Mouse (Mus musculus): ENCODE results near the gene Srrm1. TPM values are rescaled to one million over a fixed set of nuclear protein-coding genes. Genes with fewer than 3 reads are reported as not detected.

The Srrm1 gene
- polyA plus RNA-seq, 1 experiment from 2014 or later: 257 TPM

- H3K27ac ChIP-seq (replicated peaks): no peak overlapping the region
These were observed 39.9 kb downstream of the Srrm1 start for GRCm38 (mm10) chr4:135313111-135313691.

GRCm38 (mm10) chr4:135312706-135313105 is 40.4 kb downstream of the Srrm1 start:
- H3K4me3 ChIP-seq: no peak overlapping the region
- H3K4me1 ChIP-seq: no peaks in the 10 kb centered on the region
- H3K4me2 ChIP-seq (replicated peaks): no peak overlapping the region
- H3K36me3 ChIP-seq: peaks cover 29% of the 10 kb centered on the region
- no peak overlapping the region for H3K27ac ChIP-seq (replicated peaks)
- no peaks in the 10 kb centered on the region; the same call in 1 of the 2 replicates for H3K27me3 ChIP-seq
- 69% methylated on average over 4 of the region's 4 CpGs for WGBS
- H3K9ac ChIP-seq (replicated peaks): no peak overlapping the region
- H3K9me3 ChIP-seq: no peaks in the 10 kb centered on the region
- ATAC-seq (ENCODE audit: low FRiP score, low read depth): no peak

More at GRCm38 (mm10) chr4:135313111-135313691, 39.9 kb downstream of the Srrm1 start:
- no peak for ATAC-seq (ENCODE audit: low FRiP score, low read depth)
- Histone ChIP-seq H3K4me3 (no peak overlapping the region), H3K9ac (replicated peaks) (no peak overlapping the region), H3K27me3 (no peaks in the 10 kb centered on the region; the same call in 1 of the 2 replicates), H3K4me2 (replicated peaks) (no peak overlapping the region), H3K9me3 (no peaks in the 10 kb centered on the region), H3K36me3 (peaks cover 30% of the 10 kb centered on the region), H3K4me1 (no peaks in the 10 kb centered on the region)
- WGBS: 77% methylated on average over 17 of the region's 17 CpGs

DNA sequence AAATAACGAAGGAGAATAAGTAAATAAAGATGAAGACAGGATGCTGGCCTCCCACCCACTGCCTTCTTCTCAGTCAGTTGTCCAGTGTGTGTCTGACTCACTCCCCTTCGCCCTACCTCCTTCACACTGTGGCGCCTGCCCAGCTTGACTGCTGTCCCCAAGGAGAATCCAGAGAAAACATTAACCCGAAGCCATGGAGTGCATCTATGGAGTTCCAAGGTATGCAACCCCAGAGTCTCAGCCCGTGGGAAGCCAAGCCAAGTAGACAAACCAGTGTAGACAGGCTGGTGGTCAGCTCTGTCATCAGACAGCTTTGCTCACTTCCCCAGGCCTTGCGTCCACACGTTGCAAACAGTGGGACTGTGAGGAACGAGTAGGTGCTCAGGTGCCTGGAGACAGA is 42.8 kb downstream of the Srrm1 start:
- H3K4me1 ChIP-seq: peaks cover 7% of the 10 kb centered on the region
- no peak overlapping the region for H3K27ac ChIP-seq (replicated peaks)
- H3K36me3 ChIP-seq: peaks cover 12% of the 10 kb centered on the region
- no peak overlapping the region for H3K4me3 ChIP-seq
- WGBS: 89% methylated on average over 8 of the region's 8 CpGs
- no peaks in the 10 kb centered on the region for H3K9me3 ChIP-seq
- ATAC-seq (ENCODE audit: low FRiP score, low read depth): no peak
- no peaks in the 10 kb centered on the region; the same call in 1 of the 2 replicates for H3K27me3 ChIP-seq
- H3K9ac ChIP-seq (replicated peaks): no peak overlapping the region
- no peak overlapping the region for H3K4me2 ChIP-seq (replicated peaks)

DNA sequence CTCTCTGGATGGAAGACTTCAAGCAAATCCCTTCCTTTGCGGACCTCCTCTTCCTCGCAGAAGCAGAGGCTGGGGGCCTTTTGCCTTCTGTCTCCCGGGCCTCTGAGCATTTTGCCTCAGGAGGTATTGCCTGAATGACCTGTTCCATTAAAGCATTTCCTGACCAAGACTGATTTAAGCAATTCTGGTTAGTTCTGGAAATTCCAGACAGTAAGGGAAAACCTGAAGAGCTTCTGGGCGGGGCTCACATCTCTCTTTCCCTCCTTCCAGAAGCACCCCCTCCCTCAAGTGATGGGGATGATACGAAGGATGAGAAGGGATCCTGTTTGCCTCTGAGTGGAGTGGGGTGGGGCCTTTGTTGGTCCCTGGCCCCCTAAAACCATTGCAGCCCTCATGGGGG is 43.4 kb downstream of the Srrm1 start:
- Histone ChIP-seq H3K4me1 (peaks cover 7% of the 10 kb centered on the region), H3K9ac (replicated peaks) (no peak overlapping the region), H3K27ac (replicated peaks) (no peak overlapping the region), H3K9me3 (no peaks in the 10 kb centered on the region), H3K36me3 (peaks cover 5% of the 10 kb centered on the region; the same call in 1 of the 2 replicates), H3K4me3 (no peak overlapping the region), H3K4me2 (replicated peaks) (no peak overlapping the region), H3K27me3 (no peaks in the 10 kb centered on the region; the same call in 1 of the 2 replicates)
- ATAC-seq (ENCODE audit: low FRiP score, low read depth): no peak
- WGBS: 70% methylated on average over 5 of the region's 5 CpGs

DNA sequence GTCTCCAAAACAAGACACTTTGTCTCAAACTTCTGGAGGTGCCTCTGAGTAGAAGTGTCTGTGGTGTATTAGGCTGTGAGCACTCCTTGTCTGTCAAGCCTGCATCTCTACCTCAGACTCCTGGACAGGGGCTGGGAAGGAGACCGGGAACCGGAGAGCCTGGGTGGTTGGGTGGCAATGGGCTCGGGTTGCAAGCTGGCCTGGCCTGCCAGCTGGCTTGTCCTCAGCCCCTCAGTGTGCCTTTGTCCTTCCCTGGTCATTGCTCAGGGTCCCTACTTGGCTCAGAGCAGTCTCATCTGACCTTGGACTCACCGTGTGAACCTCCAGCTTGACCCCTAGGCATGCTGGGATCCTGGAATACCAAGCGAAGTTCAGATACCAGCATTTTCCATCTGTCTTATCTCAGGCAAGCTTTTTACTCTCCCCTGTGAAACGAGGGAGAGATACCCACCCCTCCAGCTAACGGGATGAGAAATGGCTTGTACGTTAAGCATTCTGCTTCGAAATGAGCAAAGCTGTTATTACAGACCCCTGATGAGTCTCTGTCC is 43.9 kb downstream of the Srrm1 start:
- 0 out of 2 replicates have a peak, but pooled peaks cover under 1% of the 10 kb centered on the region for H3K36me3 ChIP-seq
- H3K4me2 ChIP-seq (replicated peaks): no peak overlapping the region
- H3K9ac ChIP-seq (replicated peaks): no peak overlapping the region
- 65% methylated on average over 9 of the region's 9 CpGs for WGBS
- H3K27ac ChIP-seq (replicated peaks): no peak overlapping the region
- peaks cover 7% of the 10 kb centered on the region for H3K4me1 ChIP-seq
- H3K9me3 ChIP-seq: no peaks in the 10 kb centered on the region
- H3K4me3 ChIP-seq: no peak overlapping the region
- no peak for ATAC-seq (ENCODE audit: low FRiP score, low read depth)
- H3K27me3 ChIP-seq: no peaks in the 10 kb centered on the region; the same call in 1 of the 2 replicates

DNA sequence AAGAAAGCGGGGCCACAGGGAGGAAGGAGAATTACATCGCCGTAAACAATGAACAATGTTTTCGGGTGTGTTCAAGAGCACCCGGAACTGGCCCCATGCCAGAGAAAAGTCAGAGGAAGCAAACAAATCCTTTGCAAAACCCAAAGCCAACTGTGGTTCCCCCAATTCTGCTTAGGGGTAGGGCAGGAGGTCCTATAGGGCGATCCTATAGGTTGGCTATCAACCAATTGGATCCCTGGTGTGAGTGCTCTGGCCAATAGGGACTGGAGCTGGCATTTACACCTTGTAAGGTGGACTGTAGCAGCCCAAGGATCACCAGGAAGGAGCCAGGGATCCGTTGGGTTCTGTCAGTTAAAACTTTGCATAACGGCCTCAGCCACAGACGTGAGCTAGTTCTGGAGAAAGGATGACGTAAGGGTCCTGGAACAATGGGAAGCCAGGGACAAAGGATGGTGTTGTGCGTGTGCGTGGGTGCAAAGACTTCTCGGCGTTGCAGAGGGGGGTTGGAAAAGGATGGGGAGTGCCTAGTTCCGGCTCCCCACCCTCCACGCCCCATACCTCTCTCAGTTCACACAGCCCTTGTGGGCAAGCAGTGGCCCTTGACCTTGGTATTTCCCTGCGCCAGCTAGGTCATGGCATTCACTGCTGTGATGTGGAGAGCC is 46.0 kb downstream of the Srrm1 start:
- ATAC-seq (ENCODE audit: low FRiP score, low read depth): no peak
- no peaks in the 10 kb centered on the region for H3K36me3 ChIP-seq
- WGBS: 41% methylated on average over 17 of the region's 17 CpGs
- no peak overlapping the region for H3K4me3 ChIP-seq
- no peaks in the 10 kb centered on the region; the same call in 1 of the 2 replicates for H3K27me3 ChIP-seq
- H3K4me1 ChIP-seq: peaks cover 7% of the 10 kb centered on the region
- H3K9me3 ChIP-seq: no peaks in the 10 kb centered on the region
- no peak overlapping the region for H3K27ac ChIP-seq (replicated peaks)
- H3K4me2 ChIP-seq (replicated peaks): peak overlapping the region; percentile 25
- no peak overlapping the region for H3K9ac ChIP-seq (replicated peaks)

DNA sequence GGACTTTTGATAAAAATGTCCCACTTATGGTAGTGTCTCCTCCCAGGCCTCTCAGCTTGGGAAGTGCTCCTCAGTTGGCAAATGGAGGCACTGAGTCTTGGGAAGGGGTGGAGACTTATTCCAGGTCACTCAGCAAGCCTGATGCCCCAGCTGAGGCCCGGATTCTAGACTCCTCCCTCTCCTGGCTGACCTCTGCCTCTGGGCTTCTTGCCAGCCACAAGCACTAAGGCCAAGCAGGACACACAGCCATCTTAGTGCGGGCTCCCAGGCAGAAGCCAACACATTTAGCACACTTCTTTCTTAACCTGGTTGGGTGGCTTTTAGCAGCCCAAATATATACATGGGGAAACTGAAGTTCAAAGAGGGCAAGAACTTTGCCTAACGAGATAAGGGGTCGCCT is 46.6 kb downstream of the Srrm1 start:
- no peaks in the 10 kb centered on the region for H3K9me3 ChIP-seq
- H3K9ac ChIP-seq (replicated peaks): no peak overlapping the region
- no peak for ATAC-seq (ENCODE audit: low FRiP score, low read depth)
- H3K4me3 ChIP-seq: no peak overlapping the region
- H3K36me3 ChIP-seq: no peaks in the 10 kb centered on the region
- no peaks in the 10 kb centered on the region; the same call in 1 of the 2 replicates for H3K27me3 ChIP-seq
- 73% methylated on average over 4 of the region's 4 CpGs for WGBS
- no peak overlapping the region for H3K4me2 ChIP-seq (replicated peaks)
- H3K4me1 ChIP-seq: peaks cover 7% of the 10 kb centered on the region
- H3K27ac ChIP-seq (replicated peaks): no peak overlapping the region

DNA sequence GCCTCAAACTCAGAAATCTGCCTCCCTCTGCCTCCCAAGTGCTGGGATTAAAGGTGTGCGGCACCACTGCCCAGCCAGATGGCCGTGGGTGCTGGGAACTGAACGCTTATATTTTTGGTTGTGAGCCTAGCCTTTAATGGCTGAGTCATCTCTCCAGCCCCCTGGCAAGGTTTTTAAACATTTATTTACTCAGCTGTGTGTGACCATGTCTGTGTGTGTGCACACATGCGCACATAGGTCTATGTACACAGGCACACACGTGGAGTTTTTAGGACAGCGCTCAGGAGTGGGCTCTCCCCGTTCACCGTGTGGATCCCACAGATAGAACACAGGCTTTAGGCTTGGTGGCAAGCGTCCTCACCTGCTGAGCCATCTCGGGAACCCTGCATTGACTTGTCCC is 50.9 kb downstream of the Srrm1 start:
- no peak overlapping the region for H3K27ac ChIP-seq (replicated peaks)
- no peaks in the 10 kb centered on the region for H3K9me3 ChIP-seq
- H3K36me3 ChIP-seq: no peaks in the 10 kb centered on the region
- H3K4me2 ChIP-seq (replicated peaks): no peak overlapping the region
- WGBS: 88% methylated on average over 10 of the region's 10 CpGs
- H3K27me3 ChIP-seq: no peaks in the 10 kb centered on the region
- no peak for ATAC-seq (ENCODE audit: low FRiP score, low read depth)
- H3K9ac ChIP-seq (replicated peaks): no peak overlapping the region
- no peak overlapping the region for H3K4me3 ChIP-seq
- peaks cover 9% of the 10 kb centered on the region for H3K4me1 ChIP-seq

GRCm38 (mm10) chr4:135301166-135301565 is 52.0 kb downstream of the Srrm1 start:
- H3K4me3 ChIP-seq: no peak overlapping the region
- H3K9ac ChIP-seq (replicated peaks): no peak overlapping the region
- H3K9me3 ChIP-seq: no peaks in the 10 kb centered on the region
- WGBS: 81% methylated on average over 3 of the region's 3 CpGs
- H3K36me3 ChIP-seq: no peaks in the 10 kb centered on the region
- H3K27ac ChIP-seq (replicated peaks): no peak overlapping the region
- no peak overlapping the region for H3K4me2 ChIP-seq (replicated peaks)
- ATAC-seq (ENCODE audit: low FRiP score, low read depth): no peak
- peaks cover 5% of the 10 kb centered on the region; the same call in 1 of the 2 replicates for H3K4me1 ChIP-seq
- H3K27me3 ChIP-seq: no peaks in the 10 kb centered on the region

DNA sequence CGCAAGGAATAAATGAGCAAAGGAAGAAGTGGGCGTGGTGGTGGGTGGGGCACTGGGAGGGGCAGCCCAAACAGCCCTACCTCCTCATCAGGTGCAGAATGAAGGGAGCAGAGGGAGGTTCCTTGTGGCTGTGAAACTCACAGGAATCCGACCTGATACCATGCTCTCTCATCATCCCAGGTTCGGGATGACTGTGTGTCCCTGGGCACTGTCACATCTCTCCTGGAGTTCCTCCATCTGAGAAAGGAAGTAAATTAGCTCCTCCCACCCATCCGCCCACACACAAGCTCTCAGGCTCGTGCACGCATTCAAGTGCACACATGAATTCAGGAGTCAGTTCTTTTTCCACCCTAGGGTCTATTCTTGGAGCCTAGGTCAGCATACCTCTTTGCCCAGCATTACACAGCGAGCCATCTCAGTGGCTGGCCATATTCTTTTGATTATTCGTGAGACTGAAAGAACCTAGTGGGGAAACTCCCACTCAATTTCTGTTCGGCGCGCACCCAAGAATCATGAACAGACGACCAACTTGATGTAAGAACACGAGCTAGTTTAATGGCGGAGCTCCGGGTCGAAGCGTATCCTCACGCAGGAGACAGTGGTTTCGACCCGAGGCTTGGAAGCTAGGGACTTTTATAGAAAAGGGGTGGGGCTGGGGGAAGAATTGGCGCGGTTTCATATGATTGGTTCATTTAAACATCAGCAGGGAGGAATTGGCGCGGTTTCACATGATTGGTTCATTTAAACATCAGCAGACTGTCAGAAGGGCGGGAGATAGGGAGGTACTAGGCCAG is 52.7 kb downstream of the Srrm1 start:
- H3K9ac ChIP-seq (replicated peaks): no peak overlapping the region
- ATAC-seq (ENCODE audit: low FRiP score, low read depth): no peak
- 92% methylated on average over 26 of the region's 26 CpGs for WGBS
- no peaks in the 10 kb centered on the region for H3K36me3 ChIP-seq
- H3K9me3 ChIP-seq: no peaks in the 10 kb centered on the region
- no peak overlapping the region for H3K27ac ChIP-seq (replicated peaks)
- no peak overlapping the region for H3K4me3 ChIP-seq
- peaks cover 5% of the 10 kb centered on the region; the same call in 1 of the 2 replicates for H3K4me1 ChIP-seq
- H3K4me2 ChIP-seq (replicated peaks): no peak overlapping the region
- H3K27me3 ChIP-seq: no peaks in the 10 kb centered on the region

GRCm38 (mm10) chr4:135298680-135299079 is 54.4 kb downstream of the Srrm1 start:
- H3K4me3 ChIP-seq: no peak overlapping the region
- ATAC-seq (ENCODE audit: low FRiP score, low read depth): no peak
- no peaks in the 10 kb centered on the region for H3K36me3 ChIP-seq
- H3K27me3 ChIP-seq: no peaks in the 10 kb centered on the region
- no peak overlapping the region for H3K27ac ChIP-seq (replicated peaks)
- no peak overlapping the region for H3K4me2 ChIP-seq (replicated peaks)
- no peak overlapping the region for H3K9ac ChIP-seq (replicated peaks)
- H3K4me1 ChIP-seq: peaks cover 5% of the 10 kb centered on the region; the same call in 1 of the 2 replicates
- no peaks in the 10 kb centered on the region for H3K9me3 ChIP-seq
- 90% methylated on average over 10 of the region's 10 CpGs for WGBS

Measured in midbrain, embryonic 12.5 days (tissue).